Mouse (Mus musculus) mouse embryonic stem cell (cell line): ENCODE measurements around the gene Spata31d1d.
"Not testable (repeated sequence)": the region's sequence is repeated elsewhere in the genome, so short reads cannot be mapped to it uniquely, and the experiment has no call there.

Experiments used
- in situ Hi-C, 2 experiments: fragments of 300-500 bp; cut with MboI; formaldehyde crosslinking; loops; 1 replicate in 1 of 2; 3 replicates in 1 of 2; pipeline ENCODE4 v1.14.3; 2019 to 2020; ENCODE audit warnings: low sequenced_read_pairs in 2 of 2, low pct_unique_long_range_greater_than_20kb in 1 of 2, mixed read lengths in 1 of 2; ENCODE audit not compliant: unreplicated experiment in 1 of 2

Spata31d1d gene

DNA sequence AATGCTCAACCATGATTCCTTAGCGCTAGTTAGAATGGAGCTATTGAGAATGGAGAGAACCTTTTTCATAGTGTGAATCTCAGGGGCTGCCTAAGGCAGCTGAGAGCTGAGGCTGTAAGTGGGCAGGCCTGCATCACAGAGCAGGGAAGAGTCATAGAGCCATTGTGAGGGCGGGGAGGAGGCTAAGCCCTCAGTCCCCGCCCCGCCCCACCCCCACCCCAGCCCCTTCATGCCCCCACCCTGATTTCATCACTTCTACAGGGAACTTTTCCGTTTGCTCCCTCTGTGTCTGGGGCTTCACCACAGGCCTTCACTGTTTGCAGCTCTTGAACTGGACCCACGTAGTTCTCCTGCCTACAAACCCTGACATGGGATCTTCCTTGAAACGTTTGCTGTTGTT, at the start of gene Spata31d1d:
TSS of gene Spata31d1d (minus strand) at position 101 of the 400 bp plus-strand sequence.
- in situ Hi-C loops: no loop called here

DNA sequence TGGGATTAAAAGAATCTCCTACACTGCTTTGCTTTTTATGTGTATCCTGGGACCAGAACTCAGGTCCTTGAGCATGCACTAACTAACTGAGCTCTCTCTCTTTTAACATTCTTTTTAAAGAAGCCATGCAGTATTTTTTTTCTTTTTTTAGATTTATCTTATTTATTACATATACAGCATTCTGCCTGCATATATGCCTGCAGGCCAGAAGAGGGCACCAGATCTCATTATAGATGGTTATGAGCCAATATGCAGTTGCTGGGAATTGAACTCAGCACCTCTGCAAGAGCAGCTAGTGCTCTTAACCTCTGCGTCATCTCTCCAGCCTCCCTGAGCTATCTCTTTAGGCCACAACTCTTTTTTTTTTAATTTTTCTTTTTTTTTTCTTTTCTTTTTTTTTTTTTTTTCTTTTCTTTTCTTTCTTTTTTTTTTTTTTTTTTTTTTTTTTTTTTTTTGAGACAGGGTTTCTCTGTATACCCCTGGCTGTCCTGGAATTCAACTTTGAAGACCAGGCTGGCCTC, 48.3 kb upstream of the Spata31d1d start:
- in situ Hi-C loops: not testable (repeated sequence)

GRCm38 (mm10) chr13:59779213-59779612, 47.7 kb upstream of the Spata31d1d start:
- in situ Hi-C loops: no loop called here

DNA sequence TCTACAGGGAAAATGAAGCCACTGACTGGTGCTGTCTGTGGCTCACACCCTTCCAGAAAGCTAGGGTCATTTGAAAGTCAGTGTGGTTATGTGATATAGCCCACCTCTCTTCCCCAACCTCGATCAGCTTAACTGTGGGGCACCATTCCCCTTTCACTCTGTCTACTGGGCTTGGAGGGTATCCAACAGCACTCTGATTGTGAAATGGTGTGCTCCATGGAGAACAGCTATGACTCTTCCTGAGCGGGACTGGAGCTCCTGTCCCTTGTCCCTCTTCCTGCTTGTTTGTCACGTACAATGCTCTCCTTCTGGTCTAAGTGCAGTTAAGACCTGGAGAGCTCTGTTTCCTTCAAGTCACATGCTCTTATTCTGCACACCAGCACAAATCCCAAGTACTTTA, 43.6 kb upstream of the Spata31d1d start:
- in situ Hi-C loops: no loop called here

DNA sequence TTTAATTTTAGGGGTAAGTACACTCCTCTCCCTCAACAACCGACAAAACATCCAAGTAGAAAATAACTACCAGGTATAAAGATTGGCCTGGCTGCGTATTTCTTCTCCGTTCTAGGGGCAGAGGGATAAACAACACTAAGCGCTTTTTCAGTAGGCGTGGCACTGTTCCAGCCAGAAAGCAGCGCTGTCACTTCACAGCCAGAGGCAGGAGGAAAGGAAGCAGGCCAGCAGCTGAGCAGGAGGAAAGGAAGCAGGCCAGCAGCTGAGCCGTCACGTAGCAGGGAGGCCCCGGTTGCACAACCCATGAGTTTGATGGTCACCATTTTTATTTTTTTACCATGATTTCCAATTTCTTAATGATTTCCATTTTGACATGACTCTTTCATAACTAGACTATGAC, 39.7 kb upstream of the Spata31d1d start:
- in situ Hi-C loops: no loop called here

DNA sequence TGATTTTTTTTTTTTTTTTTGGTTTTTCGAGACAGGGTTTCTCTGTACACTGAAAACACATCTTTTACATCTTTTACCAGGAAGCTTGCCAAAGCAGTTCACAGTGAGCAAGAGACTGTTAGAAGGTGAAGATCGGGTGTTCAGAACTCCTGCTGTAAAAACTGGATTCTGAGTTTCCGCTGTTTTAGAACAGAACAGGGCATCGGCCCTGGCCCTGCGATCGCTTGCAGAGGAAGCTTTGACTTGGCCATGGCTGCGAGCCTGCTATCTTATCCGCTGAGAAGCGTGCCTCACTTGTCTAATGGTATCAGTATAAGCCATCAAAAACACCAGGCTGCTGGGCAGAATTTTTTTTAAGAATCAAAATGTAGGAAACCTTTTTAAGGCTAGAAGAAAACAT, 39.3 kb upstream of the Spata31d1d start:
- in situ Hi-C loops: no loop called here

- in situ Hi-C loops: no loop called here
These were observed 38.6 kb upstream of the Spata31d1d start for GRCm38 (mm10) chr13:59770164-59770562.

DNA sequence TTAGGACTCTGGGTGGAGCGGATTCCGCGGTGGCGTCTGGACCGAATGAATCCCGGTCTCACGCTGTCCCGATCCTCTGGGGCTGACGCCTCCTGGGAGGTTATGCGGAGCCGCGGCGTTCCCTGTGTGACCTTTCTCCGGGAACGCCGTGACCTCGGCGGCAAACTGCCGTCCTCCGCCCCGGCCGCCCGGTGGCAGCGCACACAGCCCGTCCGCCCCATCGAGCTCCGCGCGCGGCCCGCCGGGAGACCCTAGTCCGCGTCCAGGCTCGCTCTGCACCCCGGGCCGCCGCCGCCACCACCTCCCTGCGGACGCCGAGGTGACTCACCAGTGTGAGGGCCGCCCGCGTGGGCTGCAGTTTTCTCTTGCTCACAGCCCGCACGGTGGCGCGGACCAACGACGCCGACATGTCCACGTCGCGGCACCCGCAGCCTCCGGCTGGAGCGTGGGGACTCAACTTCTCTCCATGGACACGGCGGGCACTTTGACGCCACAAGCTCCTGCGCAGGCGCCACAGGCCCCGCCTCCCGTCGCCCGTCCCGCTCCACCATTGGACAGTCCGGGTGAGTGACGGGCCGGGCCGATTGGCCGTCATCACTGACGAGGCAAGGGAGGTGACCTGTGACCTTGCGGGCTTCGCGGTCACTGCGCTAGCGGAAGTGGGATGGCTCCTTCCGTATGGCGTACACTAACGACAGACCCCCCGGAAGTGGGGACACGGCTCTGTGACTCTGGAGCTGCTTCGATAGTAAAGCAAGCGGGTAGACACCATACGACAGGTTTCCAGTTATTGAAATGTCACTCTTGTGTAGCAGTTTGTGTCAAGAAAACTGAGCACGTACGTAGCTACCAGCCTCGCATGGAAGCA, 38.0 kb upstream of the Spata31d1d start, which contains the start of gene Isca1:
TSS of gene Isca1 (minus strand) at position 515 of the 868 bp plus-strand sequence.
- in situ Hi-C loops: no loop called here

GRCm38 (mm10) chr13:59768531-59768930, 37.0 kb upstream of the Spata31d1d start:
- in situ Hi-C loops: no loop called here

- in situ Hi-C loops: no loop called here
These were observed 35.4 kb upstream of the Spata31d1d start for GRCm38 (mm10) chr13:59766786-59767515.

- in situ Hi-C loops: no loop called here
These were observed 31.2 kb upstream of the Spata31d1d start for GRCm38 (mm10) chr13:59762791-59763190.

DNA sequence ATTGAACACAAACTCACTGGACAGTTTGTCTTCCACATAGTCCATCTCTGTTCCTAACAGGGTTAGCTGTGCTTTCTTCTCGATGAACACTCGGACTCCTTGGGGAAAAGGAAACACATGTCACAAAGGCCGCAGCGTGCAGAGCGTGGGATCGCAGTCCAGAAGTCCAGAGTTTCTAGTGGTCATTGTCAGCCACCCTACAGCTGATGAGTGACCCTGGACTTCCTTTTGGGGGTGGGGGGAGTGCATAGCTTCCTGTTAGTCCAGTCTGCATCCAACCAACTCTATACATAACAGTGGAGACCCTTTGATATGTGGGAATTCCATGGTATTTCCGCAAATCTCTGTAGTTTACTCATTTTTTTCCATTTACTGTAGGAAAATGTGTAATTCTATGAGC, 25.4 kb upstream of the Spata31d1d start:
- in situ Hi-C loops: no loop called here

GRCm38 (mm10) chr13:59750310-59750709, 18.8 kb upstream of the Spata31d1d start:
- in situ Hi-C loops: no loop called here

DNA sequence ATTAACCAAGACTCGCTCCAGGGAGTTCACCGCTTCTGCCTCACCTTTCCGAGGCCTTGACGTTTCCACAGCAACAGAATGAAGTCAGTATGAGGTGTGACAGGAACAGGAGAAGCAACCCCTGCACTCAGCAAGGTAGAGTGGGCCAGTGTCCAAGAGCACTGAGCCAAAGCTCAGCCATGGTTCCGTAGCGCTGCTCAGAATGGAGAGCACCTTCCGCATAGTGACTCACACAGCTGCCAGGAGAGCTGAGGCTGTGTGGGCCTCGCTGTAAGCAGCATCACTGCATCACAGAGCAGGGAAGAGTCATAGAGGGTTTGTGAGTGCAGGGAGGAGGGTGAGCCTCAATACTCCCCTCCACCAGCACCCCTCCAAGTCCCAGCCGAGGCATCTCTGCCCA, 15.2 kb upstream of the Spata31d1d start, which contains the start of gene 1700014D04Rik:
TSS of gene 1700014D04Rik (minus strand) at position 42 of the 400 bp plus-strand sequence.
- in situ Hi-C loops: no loop called here

GRCm38 (mm10) chr13:59746164-59746563, 14.6 kb upstream of the Spata31d1d start:
- in situ Hi-C loops: no loop called here

- in situ Hi-C loops: no loop called here
These were observed 13.9 kb upstream of the Spata31d1d start for GRCm38 (mm10) chr13:59745462-59745861.

- in situ Hi-C loops: no loop called here
These were observed 10.1 kb upstream of the Spata31d1d start for GRCm38 (mm10) chr13:59741697-59742096.

GRCm38 (mm10) chr13:59741096-59741495, 9.5 kb upstream of the Spata31d1d start:
- in situ Hi-C loops: no loop called here

DNA sequence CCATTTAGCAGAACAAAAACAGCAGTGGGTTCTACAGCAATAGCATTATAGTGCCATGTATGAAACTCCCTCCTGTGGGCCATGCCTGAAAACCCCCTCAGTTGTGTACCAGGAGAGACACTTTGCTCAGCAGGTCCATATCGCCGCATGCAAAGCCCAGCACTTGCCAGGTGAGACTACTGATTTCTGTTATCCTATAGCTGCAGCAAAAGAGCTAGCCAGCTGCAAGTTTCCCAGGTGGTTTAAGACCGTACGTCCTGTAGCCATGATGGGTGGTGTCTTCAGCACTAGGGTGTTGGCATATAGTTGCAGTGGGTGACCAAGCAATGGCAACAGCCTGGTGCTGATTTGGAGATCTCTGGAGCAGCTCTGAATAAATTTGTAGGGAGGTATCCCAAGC, 7.8 kb upstream of the Spata31d1d start:
- in situ Hi-C loops: no loop called here
